Mouse (Mus musculus) liver (tissue): ENCODE measurements around the gene Slc22a21.
"Not testable (repeated sequence)": the region's sequence is repeated elsewhere in the genome, so short reads cannot be mapped to it uniquely, and the experiment has no call there.

ENCODE experiments used
- DNase-seq: peaks from one replicate; pipeline ENCODE4 v3.0.0-alpha.2; 2020; ENCODE audit warnings: mixed read lengths

The Slc22a21 gene

GRCm38 (mm10) chr11:54002147-54002760, 22.1 kb upstream of the Slc22a21 start:
- peak; percentile 71 for DNase-seq

DNA sequence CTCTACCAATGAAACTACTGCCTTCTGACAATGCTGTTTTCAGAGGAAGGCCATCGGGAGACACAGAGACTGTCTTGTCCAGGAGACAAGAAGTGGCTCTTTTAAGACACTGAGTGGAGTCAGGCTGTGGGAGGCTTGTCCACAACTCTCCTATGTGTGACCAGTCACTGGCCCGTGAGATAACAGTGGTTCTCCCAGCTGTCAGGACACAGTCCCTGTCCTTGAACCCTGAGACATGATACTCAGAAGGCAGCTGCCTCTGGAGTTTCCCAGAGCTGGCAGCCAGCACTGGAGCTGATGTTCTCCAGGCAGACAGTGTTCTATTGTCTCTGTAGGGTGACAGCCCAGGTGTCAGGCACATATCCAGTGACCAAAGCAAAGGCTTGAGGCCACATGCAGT, 17.5 kb upstream of the Slc22a21 start:
- DNase-seq, result no peak

- no peak for DNase-seq
Observed at GRCm38 (mm10) chr11:53992264-53992663, 12.1 kb upstream of the Slc22a21 start.

GRCm38 (mm10) chr11:53989232-53989631, 9.1 kb upstream of the Slc22a21 start:
- DNase-seq, result no peak

GRCm38 (mm10) chr11:53988081-53988480, 7.9 kb upstream of the Slc22a21 start:
- no peak for DNase-seq

DNA sequence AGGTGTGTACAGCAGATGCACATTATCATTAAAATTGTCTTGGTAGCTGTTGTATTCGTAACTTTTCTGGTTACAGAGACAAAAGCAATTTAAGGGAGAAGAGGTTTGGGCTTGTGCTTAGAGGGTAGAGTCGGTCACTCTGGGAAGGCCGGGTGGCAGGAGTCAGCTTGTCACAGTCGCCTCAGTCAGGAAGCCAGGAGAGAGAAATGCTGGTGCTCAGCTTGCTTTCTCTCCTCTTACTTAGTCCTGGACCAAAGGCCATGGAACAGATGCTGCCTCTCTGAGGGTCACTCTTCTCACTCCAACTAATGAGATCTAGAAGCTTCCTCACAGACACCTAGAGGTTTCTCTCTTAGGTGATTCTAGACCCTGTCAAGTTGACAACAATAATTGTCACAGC, 1.3 kb upstream of the Slc22a21 start:
- DNase-seq, result no peak

GRCm38 (mm10) chr11:53979456-53979787, 710 bp downstream of the Slc22a21 start:
- DNase-seq, result not testable (repeated sequence)

DNA sequence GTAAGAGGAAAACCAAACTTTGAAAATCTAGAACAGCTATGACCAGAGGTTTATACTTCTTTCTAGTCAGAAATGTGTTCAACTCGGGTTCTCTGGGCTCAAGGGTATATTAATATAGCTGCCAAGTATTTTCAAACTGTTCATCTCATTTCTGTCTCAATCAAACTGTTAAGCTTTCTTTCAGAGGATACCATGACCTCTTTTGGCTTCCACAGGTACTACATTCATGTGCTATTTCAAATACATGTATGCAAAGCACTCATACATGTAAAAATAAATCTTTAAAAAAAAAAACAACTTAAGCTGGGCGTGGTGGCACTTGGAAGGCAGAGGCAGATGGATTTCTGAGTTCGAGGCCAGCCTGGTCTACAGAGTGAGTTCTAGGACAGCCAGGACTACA, 2.5 kb downstream of the Slc22a21 start:
- no peak for DNase-seq

GRCm38 (mm10) chr11:53975559-53975958, 4.6 kb downstream of the Slc22a21 start:
- DNase-seq, result no peak

DNA sequence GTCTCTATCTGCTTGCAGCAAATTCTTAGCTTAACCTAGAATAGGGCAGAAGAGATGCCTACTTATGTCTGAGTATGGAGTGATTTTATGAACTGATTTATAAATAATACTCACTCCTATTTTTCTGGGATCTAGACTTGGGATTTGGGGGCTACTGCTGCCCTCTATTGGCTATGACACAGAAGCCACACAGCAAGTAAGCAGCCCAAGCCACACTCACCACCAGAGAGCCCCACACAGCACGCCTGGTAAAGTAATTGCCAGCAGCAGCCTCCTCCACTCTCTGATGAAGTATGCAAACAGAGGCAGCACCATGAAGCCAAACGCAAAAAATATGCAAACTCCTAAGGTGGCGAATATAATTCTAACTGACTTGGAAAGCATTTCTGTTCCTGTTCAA, 21.1 kb downstream of the Slc22a21 start:
- DNase-seq, result peak; percentile 5

- peak; percentile 23 for DNase-seq
Observed at GRCm38 (mm10) chr11:53958176-53958575, 22.0 kb downstream of the Slc22a21 start.

- no peak for DNase-seq
Observed at GRCm38 (mm10) chr11:53956636-53957035, 23.5 kb downstream of the Slc22a21 start.

DNA sequence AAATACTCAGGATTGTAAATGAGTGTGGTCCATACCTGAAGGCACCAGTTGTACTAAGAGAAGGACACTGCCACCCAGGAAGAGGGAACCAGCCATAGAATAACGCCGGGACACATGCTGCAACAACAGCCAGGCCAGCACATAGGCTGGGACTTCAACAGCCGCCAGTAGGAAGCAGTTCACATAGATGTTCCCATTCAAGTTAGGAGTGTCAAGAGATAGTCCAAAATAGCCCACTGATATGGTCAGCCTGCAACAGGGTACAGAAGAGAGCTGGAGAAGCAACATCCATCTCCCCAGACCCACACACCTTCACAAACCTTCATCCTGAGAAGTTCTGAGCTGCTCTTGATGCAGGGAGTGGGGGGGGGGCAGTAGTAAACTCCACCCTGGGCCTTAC, 25.5 kb downstream of the Slc22a21 start:
- no peak for DNase-seq

DNA sequence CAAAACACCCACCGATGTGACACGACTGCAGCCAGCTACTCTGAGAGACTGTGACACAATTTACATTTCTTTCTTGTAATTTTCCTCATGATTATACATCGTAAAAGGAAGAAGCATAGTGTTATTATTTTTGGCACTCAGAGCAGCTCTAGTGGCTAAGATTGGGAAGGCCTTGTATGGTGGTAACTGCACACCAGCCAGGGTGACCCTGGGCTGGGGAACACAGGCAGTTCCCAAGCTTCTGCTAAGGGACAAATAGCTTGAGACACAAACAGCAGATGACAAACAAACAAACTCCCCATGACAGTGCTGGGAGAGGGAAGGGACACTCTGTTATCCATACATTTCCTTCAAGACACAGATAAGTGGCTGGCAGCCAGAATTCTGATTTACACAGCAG, 30.0 kb downstream of the Slc22a21 start:
- DNase-seq, result not testable (repeated sequence)

- not testable (repeated sequence) for DNase-seq
Observed at GRCm38 (mm10) chr11:53931944-53932318, 48.2 kb downstream of the Slc22a21 start.

DNA sequence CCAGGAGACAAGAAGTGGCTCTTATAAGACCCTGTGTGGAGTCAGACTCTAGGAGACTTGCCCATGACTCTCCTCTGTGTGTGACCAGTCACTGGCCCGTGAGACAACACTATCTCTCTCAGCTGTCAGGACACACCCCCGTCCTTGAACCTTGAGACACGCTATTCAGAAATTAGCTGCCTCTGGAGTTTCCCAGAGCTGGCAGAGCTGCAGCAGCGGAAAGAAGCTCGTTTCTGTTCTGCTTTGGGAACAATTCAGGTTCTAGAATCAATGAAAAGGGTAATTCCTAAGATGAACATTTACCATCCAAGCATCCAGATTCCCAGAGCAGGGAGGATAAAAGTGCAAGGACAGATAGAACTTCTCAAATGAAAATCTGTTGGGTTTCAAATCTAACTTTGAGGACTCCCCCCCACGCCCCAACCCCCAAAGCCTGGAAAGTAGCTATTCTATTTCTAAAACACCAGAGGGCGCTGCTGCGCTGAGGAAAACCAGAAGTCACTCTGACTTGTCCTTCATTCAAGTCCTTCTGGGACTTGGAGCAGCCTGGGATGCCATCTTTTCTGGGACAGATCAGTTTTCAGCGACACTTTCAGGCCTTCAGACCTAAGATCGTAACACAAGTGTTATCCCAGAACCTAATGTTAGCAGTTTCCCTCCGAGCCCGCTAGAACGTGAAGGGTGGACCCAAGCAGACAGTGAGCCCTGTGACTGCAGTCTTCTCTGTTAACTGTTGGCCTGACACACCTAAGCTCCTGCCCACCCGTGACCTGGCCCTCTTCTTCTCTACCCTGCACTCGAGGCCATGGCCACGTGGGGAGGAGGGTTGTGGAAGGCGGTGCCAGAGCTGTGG, 48.8 kb downstream of the Slc22a21 start:
- DNase-seq, result peak; percentile 50

DNA sequence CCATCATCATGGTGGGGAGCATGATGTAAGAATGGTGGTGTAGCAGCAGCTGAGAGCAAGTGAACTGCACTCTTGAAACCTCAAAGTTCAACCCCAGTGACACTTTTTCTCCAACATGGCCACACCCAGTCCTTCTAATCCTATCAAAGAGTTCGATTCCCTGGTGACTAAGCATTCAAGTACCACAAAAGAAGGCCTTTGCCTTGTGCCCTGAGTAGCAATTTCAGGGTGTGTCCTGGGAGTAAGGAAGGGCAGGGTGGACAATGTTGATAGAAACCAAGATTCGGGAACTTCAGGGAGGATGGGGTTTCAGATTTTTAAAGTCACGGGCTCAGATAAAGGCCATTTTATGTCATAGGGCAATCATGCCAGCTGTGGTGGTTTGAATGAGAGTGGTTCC, 50.4 kb downstream of the Slc22a21 start:
- DNase-seq, result no peak

GRCm38 (mm10) chr11:53928585-53928984, 51.5 kb downstream of the Slc22a21 start:
- no peak for DNase-seq

DNA sequence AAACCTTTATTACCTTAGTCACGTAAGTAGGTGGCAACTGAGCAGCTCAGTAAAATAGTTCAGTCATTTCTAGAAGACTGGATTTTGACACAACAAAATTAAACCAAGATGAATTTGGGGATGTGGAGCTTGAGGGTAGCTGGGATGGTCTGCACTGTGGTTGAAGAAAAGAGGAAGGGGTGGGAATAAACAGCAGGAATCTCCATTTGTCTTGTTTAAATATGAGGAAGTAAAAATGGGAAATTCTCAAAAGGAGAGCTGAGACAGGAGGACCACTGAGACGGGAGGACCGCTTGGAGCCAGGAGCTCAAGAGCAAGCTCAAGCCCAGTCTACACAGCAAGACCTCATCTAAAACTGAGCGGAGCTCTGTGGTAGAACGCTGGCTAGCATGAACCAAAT, 53.8 kb downstream of the Slc22a21 start:
- DNase-seq, result no peak

- no peak for DNase-seq
Observed at GRCm38 (mm10) chr11:53918851-53919250, 61.3 kb downstream of the Slc22a21 start.

DNA sequence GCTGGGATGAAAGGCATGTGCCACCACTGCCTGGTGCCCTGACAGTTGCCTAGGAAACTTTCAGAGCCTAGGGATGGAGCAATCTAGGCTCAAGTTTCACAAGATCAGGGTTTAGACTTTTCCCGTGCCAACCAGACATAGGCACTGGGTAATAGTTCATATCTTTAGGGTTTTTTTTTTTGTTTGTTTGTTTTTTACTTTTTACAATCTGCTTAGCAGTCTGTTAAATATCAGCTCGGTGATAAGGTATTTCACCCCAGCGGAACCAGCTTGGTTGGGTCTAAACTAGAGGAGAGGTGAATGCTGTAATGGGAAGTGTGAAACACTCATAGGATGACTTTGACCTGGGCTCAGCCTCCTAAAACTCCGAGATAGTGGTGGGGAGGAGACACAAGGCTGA, 69.1 kb downstream of the Slc22a21 start:
- no peak for DNase-seq

DNA sequence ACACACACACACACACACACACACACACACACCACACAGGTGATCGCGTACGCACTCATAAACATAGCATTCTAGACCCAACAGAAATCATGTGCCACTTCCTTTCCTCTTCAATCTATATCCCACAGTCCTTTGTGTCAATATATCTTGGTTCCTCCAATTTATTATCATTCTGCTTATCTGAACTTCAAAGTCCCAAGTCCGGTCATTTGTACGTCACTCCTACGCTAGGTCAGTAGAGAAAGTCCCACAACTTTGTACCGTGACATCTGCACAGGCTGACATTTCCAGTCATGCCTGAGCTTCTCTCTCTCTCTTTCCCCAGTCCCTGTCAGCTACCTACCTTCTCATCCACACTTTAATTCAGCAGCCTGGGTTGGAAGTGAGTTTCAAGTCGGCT, 71.4 kb downstream of the Slc22a21 start:
- no peak for DNase-seq

DNA sequence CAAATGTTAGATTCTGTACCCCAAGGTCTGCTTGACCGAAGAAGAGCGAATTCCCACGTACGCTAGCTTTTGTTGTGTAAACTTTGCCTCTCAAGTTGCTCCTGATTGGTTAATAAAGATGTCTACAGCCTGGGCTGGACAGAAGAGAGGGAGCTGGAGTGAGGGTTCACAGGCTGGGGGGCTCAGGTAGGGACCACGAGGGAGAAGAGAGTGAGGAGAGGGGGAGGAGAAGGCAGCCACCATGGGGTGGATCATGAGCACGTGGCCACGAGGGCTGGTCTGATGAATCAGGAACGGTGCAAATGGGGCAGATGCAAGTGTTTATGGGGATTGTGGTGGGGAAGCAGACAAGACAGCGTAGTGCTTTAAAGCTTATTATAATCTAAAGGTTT, 75.6 kb downstream of the Slc22a21 start:
- DNase-seq, result no peak

GRCm38 (mm10) chr11:53903781-53904533, 76.2 kb downstream of the Slc22a21 start:
- peak; percentile 39 for DNase-seq
